Mouse (Mus musculus): ENCODE data around the gene Atp13a2.

Gene Atp13a2

DNA sequence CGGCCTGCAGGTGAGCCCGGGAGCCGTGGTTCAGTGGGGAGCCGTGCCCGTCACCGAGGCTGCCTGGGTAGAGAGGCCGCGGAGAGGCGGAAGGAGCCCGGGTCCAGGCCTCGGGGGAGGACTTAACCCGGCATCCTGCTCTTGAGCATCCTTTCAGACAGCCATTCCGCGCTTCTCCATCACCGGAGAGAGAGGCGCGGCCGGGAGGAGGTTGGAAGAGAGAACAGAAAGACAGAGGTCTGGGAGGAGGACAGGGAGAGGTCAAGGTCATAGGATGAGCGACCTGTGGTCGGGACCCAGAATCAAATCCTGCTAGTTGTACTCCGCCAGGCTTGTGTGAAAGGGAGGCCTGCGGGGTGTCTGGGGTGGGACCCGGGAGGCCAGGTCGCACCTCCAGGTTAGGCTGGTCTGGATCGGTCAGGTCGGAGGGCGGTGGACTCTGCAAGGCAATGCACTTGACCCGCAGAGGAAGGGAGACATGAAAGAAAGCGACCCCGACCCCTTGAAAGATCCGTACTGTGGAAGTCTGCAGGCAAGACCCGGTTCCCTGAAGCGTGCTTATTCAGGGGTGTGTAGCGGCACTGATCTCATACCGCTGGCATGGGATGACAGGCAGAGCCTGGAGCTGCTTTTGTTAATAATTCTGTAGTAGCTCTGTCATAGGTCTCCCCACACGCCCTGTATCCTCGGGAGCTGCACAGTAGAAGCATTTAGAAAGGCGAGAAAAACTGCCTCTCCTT, 25.0 kb upstream of the Atp13a2 start:
- DNase-seq (ENCODE audit: low spot score in 2 of 2), result no peak

GRCm38 (mm10) chr4:140962207-140962909, 24.3 kb upstream of the Atp13a2 start:
- DNase-seq (ENCODE audit: low spot score in 2 of 2), result no peak

- DNase-seq (ENCODE audit: low spot score in 2 of 2), result no peak
These were observed 23.7 kb upstream of the Atp13a2 start for GRCm38 (mm10) chr4:140962950-140963349.

- no peak for DNase-seq (ENCODE audit: low spot score in 2 of 2)
These were observed 22.6 kb upstream of the Atp13a2 start for GRCm38 (mm10) chr4:140963941-140964597.

- peak in 1 of 2 experiments; percentile 67 for DNase-seq (ENCODE audit: low spot score in 2 of 2)
These were observed 22.1 kb upstream of the Atp13a2 start for GRCm38 (mm10) chr4:140964620-140965019.

- no peak for DNase-seq (ENCODE audit: low spot score in 2 of 2)
These were observed 19.1 kb upstream of the Atp13a2 start for GRCm38 (mm10) chr4:140967386-140968159.

DNA sequence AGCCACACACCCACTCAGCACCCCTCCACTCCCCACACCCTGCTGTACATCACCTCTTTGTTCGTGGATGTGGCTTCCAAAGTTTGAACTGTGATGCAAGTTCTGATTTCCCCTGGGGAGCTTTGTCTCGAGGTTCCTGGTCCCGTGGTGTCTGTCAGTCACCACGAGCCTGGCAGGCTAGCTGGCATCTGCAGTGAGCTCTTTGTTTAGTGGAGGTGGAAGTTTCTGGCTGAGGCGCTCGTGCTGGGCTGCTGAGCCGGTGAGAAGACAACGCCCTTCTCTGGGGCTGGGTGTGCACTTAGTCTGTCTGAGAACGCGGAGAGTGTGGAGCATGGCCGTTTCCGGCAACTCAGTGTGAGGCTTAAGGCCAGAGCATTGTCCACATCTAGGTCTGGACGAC, 15.0 kb upstream of the Atp13a2 start:
- DNase-seq (ENCODE audit: low spot score in 2 of 2), result no peak

- DNase-seq (ENCODE audit: low spot score in 2 of 2), result no peak
These were observed 12.3 kb upstream of the Atp13a2 start for GRCm38 (mm10) chr4:140974408-140974807.

DNA sequence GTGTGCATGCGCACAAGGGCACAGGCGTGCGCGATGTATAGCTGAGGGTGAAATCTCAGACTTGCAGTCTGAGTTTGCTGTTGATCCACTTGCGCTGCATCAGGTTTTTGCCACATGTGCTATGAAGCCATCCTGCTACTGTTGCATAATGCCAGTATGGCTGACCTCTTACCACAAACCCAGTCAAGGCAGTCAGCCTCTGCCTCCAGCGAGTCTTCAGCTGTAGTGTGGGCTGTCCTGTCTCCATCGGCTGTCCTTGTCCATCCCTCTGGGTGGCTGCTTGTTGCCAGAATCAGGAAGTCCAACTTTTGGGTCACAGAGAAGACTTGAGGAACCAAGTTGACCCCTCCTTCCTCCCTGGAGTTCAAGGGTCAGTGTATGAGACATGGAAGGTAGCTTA, 11.3 kb upstream of the Atp13a2 start:
- DNase-seq (ENCODE audit: low spot score in 2 of 2), result no peak

DNA sequence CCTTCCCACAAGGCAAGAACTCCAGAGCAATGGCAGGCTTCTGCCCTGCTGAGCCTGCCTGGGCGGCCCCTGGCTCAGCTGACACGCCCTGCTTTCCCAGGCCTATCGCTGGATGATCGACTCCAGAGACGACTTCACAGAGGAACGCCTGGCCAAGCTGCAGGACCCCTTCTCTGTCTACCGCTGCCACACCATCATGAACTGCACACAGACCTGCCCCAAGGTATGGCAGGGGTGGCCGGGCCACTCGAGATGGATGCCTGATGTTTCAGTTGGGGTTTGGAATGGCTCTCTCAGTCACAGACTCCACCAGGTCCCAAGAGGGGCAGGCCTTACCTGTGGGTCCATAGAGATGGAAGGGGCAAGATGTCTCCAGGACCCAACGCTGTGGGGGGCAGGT, 9.4 kb upstream of the Atp13a2 start:
- DNase-seq (ENCODE audit: low spot score in 2 of 2), result no peak

- DNase-seq (ENCODE audit: low spot score in 2 of 2), result no peak
These were observed 8.6 kb upstream of the Atp13a2 start for GRCm38 (mm10) chr4:140977886-140978692.

DNA sequence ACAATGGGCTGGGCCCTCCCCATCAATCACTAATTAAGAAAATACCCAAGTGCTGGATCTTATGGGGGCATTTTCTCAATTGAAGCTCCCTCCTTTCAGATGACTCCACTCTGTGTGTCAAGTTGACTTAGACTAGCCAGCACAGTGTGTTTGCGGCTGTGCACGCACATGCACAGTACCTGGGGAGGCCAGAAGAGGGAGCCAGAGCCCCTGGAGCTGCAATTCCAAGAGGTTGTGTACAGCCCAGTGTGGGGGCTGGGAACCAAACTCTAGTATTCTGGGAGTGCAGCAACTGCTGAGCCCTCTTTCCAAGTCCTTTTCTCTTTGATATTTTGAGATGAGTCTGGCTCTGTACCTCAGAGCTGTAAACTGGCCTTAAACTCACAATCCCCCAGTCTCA, 5.1 kb upstream of the Atp13a2 start:
- no peak for DNase-seq (ENCODE audit: low spot score in 2 of 2)

GRCm38 (mm10) chr4:140982808-140983207, 3.9 kb upstream of the Atp13a2 start:
- no peak for DNase-seq (ENCODE audit: low spot score in 2 of 2)

DNA sequence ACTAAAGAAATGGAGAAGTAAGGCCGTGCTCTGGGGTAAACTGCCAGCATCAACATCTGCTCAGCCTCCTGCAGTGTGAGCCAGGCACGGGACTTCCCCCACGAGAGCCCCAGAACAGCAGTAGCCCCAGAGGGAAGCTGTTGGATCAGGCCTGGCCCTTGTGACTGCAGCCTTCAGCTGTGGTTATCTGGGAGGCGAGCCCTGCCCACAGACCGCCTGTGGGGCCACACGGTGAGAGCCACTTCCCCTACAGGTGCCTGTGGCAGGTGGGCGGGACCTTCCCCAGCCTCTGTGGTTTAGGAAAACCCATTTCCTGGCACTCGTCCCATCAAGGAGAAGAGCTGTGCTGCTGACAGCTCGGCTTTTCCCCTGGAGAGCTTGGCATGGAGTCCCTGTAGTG, 3.2 kb upstream of the Atp13a2 start:
- DNase-seq (ENCODE audit: low spot score in 2 of 2), result peak; percentile 50 to 59

DNA sequence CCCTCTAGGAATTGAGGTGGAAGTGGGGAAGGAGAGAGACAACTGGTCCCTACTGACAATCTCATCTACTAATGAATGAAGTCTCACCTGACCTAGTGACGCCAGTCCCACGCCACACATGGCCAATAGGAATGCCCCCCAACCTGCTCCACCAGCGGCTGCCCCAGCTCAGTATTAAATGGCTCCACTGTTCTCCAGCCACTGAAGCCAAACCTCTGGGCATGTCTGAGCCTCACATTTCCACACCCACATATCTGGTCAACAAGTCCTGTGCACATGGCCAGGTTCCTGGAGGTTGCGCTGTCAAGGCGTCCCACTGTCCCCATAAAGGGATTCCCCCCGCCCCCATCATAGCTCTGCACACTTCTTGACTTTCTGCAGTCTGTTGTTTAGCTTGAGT, 2.1 kb upstream of the Atp13a2 start:
- DNase-seq (ENCODE audit: low spot score in 2 of 2), result no peak

DNA sequence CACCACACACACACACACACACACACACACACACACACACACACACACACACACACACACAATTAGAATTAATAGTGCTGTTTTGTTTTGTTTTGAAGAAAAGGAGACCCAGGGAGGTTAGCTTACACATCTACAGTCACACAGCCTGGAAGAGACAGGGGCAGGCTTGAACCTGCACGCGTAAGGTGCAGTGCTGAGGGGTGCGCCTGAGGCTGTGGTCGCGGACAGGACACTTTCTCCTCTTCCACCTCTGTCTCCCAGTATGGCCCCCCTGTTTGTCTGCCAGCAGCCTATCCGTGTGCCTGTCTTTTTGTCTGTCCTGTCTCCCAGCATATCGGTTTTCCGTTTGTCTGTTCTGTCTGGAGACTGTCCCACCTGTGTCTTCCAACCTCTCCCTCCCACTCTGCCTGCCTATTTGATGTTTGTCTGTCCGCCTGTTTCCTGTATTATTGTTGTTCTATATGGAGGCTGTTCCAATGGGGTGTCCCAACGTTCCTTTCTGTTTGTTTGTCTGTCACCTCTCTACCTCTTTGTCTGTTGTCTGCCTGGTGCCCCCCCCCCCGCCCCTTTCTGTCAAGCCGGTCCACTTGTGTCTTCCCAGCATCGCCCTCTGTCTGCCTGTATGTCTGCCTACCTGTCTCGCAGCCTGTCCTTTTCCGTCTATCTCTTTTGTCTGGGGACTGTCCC, 506 bp upstream of the Atp13a2 start:
- no peak for DNase-seq (ENCODE audit: low spot score in 2 of 2)

- no peak for DNase-seq (ENCODE audit: low spot score in 2 of 2)
These were observed 803 bp downstream of the Atp13a2 start for GRCm38 (mm10) chr4:140987476-140987875.

DNA sequence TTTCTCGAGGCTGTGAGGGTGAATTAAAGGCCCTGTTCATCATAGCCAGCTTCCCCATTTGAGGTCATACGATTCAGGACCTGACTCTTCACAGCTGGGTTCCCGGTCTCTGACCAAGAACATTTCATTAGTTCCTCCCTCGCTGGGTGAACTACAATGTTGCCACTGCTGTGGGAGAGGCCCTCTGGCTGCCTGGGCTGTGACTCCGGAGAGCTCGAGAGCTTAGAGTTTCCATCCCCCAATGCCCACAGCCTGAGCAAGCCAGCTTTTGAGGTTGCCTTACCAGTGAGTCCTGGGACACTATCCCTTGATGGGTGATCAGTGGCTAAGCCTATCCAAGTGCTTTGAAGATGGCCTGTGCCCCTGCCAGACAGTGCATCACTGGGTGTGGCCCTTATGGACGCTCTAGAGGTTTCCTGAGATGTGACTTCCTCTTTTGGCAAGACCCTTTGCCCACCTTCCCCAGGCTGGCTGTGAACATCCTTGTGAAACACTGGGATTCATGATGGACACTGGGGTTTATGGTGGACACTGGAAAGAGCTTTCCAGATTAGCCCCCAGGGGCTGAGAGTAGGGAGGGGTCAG, 2.1 kb downstream of the Atp13a2 start:
- peak in 1 of 2 experiments; percentile 28 for DNase-seq (ENCODE audit: low spot score in 2 of 2)

DNA sequence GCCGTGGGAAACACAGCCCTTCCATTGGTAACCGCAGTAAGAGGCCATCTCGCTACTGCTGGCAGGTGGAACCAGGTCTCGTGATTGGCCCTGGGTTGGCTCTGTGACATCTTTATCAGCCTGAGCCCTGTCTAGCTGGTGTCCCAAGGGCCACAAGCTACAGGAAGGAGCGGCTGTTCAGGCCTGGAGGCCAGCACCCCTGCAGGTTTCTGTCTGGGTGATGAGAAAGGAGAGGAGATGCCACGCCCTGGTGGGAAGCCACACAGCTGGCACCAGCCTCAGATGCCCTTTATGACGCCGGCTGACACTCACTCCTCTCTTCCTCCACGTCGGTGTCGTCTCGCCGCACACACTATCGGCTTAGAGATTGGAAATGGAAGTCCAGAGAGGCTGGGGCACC, 2.8 kb downstream of the Atp13a2 start:
- DNase-seq (ENCODE audit: low spot score in 2 of 2), result peak in 1 of 2 experiments; percentile 30

DNA sequence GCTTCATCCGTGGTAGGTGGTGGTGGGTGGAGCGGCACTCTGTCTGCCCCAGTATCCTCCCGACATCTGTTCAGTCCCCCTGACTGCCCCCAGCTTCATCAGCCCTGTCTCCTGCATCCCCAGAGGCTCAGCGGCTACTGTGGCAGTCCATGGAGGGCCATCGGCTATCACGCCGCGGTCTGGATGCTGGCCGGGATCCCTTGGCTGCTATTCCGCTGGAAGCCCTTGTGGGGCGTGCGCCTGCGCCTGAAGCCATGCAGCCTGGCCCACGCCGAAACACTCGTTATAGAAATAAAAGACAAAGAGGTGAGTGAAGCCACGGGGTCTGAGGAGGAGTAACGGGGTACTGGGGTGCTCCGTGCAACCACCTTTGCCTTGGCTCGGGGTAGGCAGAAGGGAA, 5.5 kb downstream of the Atp13a2 start:
- DNase-seq (ENCODE audit: low spot score in 2 of 2), result no peak
